Mouse (Mus musculus) brain, embryonic 14.5 days (tissue): ENCODE measurements around the gene Tstd1. TPM values are rescaled to one million over a fixed set of nuclear protein-coding genes. Genes with fewer than 3 reads are reported as not detected.
A peak's percentile ranks its signal among the peaks of the same experiment; 100 is the strongest.

Experiments
- DNase-seq: peaks from one replicate; pipeline ENCODE4 v3.0.0-alpha.2; 2011; ENCODE audit warnings: low read depth
- CTCF ChIP-seq: fragments of 200-500 bp; IDR thresholded peaks from 2 replicates; pipeline ENCODE4 v1.5.1; 2012; ENCODE audit warnings: inconsistent platforms, mild to moderate bottlenecking, moderate library complexity, borderline replicate concordance; ENCODE audit not compliant: insufficient read depth, insufficient read length; ENCODE audit errors: extremely low read depth
- POLR2A ChIP-seq: fragments of 200-500 bp; IDR thresholded peaks from 2 replicates; pipeline ENCODE4 v1.6.1; 2012; ENCODE audit warnings: mild to moderate bottlenecking, inconsistent platforms, borderline replicate concordance; ENCODE audit not compliant: poor library complexity, insufficient read depth, insufficient read length, severe bottlenecking; ENCODE audit errors: extremely low read depth
- polyA plus RNA-seq: library from polyadenylated mRNA; depleted of rRNA; stranded (reverse); fragments of >200 nt; gene quantifications from 2 replicates; pipeline ENCODE4 v1.2.3, GENCODE M21; 2012

Gene Tstd1
- polyA plus RNA-seq, 1 experiment: 4.6 TPM

DNA sequence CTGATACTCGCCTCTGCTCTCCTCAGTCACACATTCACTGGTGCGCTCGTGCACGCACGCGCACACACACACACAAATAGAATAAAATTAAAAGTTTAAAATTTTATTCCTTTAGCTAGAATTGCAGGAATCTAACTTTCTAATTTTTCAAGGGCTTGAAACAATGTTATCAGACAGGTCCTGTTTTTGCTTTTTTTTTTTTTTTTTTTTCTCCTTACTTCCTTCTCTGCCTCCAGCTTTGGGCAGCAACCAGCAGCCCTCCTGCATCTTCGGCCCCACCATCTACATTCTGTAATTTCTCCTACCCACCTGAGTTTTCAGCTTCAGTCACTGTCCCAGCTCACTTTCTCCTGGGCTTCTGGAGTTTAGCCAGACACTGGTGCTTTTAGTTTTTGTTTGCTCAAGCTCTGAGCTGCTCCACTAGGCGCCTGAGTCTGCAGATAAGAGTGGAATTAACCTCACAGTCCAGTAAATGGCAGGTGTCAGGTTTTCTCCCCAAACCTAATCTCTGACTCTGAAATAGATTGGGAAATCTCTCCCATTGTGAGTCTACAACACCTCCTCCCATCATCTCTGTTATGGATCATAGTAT, 3.9 kb downstream of the Tstd1 start:
- TF ChIP-seq CTCF: no peak
- TF ChIP-seq POLR2A: no peak
- DNase-seq: no peak

DNA sequence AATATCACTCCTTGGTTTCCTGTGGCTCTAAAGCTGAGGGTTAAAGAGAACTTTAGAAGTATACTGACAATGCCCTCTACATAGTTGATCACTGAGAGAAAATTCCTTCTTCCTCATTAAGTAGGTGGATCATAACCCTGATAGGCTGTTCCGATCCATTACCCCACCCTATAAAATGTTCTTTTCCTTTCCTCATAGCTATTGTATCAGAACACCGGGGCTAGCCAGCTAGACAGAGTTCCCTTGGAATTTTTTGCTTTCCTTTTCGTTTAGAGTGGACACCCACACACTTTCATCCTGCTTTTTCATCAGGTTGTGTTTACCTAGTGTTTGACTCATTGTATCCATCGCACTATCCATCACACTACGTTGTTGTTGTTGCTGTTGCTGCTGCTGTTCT, 6.0 kb downstream of the Tstd1 start:
- TF ChIP-seq POLR2A (no peak), CTCF (no peak)
- no peak for DNase-seq

DNA sequence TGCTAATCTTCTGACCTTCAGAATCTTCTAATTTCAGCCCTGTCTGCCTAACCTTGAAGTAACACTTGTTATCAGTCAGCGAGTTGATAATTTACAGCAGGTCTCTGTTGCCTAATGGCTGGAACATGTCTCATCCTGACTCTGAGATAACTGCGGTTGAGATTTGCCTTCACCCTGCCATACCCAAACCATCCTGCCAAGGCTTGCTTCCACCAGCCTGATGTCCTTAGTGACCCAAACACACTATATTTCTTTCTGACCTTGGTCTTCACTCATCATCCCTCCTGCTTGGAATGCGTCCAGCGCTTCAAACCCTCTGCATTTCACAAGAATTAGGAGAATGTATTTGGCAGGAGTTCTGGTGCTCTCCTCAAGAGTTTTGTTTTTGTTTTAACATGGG, 6.5 kb downstream of the Tstd1 start:
- TF ChIP-seq POLR2A (no peak), CTCF (no peak)

DNA sequence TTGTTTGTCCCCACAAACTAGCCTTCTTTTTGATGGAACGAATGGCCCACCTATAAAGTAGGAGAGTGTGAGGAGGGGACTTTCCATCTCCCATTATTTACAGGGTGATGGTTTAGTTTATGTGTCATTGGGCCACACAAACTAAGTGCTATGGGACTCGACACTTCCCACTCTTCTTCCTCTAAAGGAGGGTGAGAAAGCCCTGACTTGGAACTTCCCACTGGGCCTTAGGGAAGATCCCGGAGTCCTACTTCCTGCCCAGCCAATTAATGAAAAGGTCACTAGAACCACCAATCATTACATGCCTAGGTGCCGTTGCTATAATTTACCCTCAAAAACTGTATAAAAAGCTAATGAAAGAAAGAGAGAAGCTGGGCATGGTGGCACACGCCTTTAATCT, 13.5 kb downstream of the Tstd1 start:
- no peak for DNase-seq
- TF ChIP-seq CTCF: no peak
- no peak for TF ChIP-seq POLR2A

More for the DNA sequence above, 6.5 kb downstream of the Tstd1 start:
- DNase-seq: no peak

DNA sequence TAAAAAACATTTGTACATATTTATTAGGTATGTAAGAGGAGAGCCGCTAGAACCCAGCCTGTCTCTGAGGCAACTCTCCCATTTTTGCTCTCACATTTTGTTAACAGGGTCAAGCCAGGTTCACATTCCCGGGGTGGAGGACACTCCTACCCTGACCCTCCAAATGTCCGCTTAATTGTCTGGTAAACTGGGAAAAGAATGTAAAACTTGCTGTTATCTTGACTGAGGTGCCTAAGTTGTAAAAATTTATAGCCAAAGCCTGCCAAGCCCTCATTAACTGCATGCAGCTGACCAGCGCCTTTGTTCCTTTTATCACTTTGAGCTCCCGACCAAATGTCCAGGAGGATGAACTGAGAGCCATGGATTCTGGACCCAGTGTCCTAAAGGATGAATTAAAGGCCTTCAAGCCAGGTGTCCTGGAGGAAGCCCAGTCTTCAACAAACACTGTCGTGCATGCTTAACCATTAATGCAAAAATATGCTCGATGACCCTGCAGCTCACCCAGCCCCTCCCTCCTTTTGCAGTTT, 16.7 kb downstream of the Tstd1 start:
- no peak for DNase-seq
- no peak for TF ChIP-seq POLR2A
- no peak for TF ChIP-seq CTCF

DNA sequence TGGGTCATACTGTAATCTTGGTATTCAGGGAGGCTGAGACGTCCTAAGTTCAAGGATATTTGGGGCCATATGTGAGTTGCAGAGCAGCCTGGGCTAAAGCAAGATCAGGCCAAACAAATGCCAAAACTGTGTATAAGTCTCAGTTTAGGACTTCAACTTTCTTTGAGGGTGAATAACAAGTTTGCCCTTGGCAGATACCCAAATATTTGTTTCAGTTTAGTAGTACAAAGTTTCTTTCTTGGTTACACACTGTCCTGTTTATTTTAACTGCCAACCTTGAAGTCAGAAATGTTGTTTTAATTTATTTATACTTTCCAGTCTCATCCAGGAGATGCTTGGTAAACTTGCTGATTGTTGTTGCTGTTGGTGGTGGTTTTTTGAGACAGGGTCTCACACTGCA, 17.3 kb downstream of the Tstd1 start:
- no peak for DNase-seq
- no peak for TF ChIP-seq POLR2A
- TF ChIP-seq CTCF: no peak

DNA sequence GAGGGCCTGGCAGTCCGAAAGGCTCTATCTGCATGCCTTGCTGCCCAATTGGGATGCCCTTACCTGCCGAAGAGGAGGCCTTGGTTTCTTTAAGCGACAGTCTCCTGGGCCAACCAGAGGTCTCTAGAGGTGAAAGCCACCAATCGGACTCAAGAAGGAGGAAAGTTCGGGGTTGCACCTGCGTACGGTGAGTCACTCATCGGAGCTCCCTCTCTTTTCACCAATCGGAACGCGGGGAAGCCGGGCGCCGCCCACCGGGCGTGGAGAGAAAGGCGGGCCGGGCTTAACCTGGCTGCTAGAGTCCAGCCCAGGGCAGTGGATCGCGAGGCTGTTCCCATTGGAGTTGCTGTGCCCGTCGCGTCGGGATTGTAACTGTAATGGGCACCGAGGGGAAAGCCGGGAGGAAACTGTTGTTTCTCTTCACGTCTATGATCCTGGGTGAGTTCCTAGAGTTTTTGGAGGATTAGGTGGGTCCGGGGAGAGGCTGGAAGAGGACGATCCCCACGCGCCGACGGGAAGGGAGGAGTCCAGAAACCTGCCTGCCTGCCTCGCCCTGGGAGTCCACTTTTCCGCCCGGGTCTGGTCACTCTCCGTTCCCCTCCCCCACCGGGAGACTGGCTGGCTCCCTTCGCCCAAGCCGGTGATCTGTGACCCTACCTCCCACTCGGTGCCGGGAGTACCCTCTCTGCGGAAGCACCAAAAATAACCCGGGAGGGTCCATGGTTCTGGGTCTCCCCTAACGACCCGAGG, 18.8 kb downstream of the Tstd1 start, which contains the start of gene F11r:
F11r (plus strand) TSS at position 272 of the 750 bp plus-strand sequence.
- peak; percentile 14; the same call in 1 of the 2 replicates for TF ChIP-seq CTCF
- no peak for TF ChIP-seq POLR2A
- DNase-seq: peak; percentile 45

DNA sequence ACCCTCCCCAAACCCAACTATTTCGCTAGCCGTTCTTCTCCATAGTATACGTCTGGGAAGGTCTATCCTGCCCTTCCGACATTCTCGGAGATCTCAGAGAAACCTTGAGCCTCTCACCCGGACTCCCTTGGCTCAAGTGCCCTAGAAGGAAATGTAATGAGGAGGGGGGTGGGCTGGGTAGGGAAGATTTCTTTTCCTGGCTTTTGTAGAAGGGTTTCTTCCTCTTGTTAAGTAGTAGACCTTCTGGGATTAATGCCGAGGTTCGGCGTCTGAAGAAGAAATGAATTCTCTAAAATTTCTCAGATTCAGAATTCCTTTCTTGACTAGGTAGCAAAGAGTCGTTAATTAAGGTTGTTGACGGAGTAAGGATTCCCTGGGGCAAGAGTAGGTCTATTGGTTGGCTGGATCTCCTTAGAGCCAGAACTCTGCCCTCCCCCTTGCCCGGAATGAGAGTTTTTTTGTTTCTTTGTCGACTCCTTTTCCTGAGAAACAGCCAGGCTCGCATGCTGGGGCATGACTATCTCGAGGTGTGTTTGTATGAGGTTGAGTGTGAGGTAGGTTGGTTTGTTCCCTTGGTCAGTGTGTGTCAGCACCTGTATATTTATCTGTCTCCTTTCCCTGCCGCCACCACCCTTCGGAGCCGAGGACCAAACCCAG, 19.5 kb downstream of the Tstd1 start:
- TF ChIP-seq POLR2A (no peak), CTCF (no peak)
- peak; percentile 7 for DNase-seq

DNA sequence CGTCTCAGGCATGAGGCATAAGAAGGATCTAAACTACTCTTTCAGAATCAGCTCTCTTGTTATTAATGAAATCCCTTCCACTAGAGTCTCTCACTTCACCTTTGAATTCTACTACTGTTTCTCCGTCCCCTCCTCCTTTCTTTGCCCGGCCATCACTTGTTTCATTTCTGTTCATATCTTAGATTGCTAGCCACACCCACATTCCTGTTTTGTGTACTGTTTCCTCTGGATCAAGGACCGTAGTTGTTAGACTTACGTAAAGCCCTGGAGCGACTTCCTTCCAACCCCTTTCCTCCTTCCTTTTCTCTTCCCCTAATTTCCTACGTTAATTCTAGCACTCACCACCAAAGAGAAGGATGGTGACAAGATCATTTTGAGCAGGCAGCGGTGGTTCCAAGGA, 20.4 kb downstream of the Tstd1 start:
- no peak for TF ChIP-seq POLR2A
- no peak for TF ChIP-seq CTCF

DNA sequence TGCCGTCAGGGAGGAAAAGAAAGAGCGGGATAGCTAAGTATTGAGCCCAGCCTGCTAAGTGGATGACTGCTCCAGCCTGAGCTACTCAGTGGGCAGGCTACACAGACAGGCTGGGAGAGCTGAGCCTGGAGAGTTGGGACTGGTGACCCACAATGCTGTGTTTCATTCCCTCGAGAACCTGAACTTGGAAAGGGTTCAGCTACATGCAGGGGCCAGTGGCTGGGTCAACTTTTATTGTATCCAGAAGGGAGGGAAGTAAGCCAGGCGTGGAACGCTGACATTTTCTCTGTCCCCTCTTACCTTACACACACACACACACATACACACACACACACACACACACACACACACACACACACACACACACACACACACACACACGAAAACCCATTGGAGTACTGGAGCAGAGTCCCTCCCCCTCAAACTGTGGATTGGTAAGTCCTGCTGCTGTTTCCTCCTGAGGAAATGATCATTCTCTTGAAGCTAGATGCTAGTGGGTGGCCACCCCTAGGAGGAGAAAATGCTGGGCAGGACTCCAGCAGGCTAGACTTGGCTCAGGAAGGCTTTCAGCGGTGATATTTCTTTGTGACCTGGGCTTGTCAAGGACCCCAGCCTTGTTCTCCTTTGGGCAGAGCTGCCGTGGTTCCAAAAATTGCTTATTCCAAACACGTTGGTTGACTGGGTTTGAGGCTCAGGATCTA, 21.5 kb downstream of the Tstd1 start:
- peak; percentile 62 for DNase-seq
- no peak for TF ChIP-seq POLR2A
- no peak for TF ChIP-seq CTCF

More for the DNA sequence above, 20.4 kb downstream of the Tstd1 start:
- DNase-seq: no peak

DNA sequence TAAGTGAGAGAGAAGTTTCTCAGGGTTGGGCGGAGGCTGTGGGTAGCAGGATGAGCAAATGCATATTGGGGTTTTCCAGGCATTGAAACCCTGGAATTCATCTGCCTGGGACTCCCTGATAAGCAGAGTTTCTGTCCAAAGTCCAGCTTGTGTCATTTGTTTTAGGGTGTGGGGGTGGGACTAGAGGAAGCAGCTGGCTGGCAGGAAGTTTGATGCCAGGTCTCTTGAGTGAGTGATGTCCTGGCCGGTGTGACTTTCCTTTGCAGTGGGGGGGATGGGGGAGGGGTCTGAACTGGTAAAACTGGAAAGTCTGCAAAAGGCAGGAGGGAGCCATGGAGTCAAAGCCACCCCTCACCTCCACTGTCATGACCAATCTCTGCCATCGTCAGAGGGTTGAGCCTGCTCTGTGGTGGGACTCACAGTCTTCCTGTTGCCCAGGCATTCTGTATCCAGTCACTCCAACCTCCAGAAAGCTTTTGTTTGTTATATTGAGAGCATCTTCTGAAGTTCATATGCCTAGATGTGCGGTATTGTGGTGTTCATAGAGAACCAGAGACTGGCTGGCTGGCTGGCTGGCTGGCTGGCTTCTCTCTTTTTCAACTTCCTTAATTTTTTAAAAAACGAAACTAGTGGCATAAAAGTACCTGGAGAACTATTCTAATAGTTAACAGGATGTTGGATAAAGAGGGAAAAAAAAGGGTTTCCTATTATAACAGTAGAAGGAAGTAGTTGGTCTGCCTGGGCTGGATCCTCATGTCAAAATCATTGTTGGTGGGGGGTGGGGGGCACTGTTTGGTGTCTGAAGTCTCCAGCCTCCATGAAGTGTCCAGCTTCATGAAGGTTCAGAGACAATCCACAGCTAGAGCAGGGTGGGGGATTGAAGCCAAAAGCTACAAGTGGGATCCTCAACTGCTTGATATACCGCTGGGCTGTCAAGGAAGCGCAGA, 23.1 kb downstream of the Tstd1 start:
- DNase-seq: no peak
- no peak for TF ChIP-seq POLR2A
- TF ChIP-seq CTCF: no peak
